Mouse (Mus musculus) limb, embryonic 11.5 days (tissue): ENCODE results near the gene Gpank1. TPM values are rescaled to one million over a fixed set of nuclear protein-coding genes. Genes with fewer than 3 reads are reported as not detected.

Source experiments
- ATAC-seq: fragments of 200-750 bp; cut with Nextera tagmentation; 2 replicates; pipeline ENCODE4 v1.8.0; 2017; ENCODE audit warnings: low read depth; ENCODE audit not compliant: insufficient number of reproducible peaks, low FRiP score, low TSS enrichment
- DNase-seq: peaks from one replicate; pipeline ENCODE4 v3.0.0-alpha.2; 2015; ENCODE audit warnings: low spot score
- H3K27ac ChIP-seq: fragments of 300-500 bp; sonication (generic); replicated peaks from 2 replicates; pipeline ENCODE4 v1.5.1; 2014; ENCODE audit warnings: low read depth, mild to moderate bottlenecking, low read length
- H3K27me3 ChIP-seq: fragments of 300-500 bp; sonication (generic); 2 replicates; pipeline ENCODE4 v1.6.1; 2014; ENCODE audit warnings: mild to moderate bottlenecking, low read length, mixed read lengths; ENCODE audit not compliant: control insufficient read depth, insufficient read depth
- H3K36me3 ChIP-seq: fragments of 300-500 bp; sonication (generic); 2 replicates; pipeline ENCODE4 v1.6.1; 2014; ENCODE audit warnings: mild to moderate bottlenecking, low read length, moderate library complexity, mixed read lengths; ENCODE audit not compliant: control insufficient read depth, insufficient read depth
- H3K4me1 ChIP-seq: fragments of 300-500 bp; sonication (generic); 2 replicates; pipeline ENCODE4 v1.6.1; 2014; ENCODE audit warnings: low read length, mixed read lengths; ENCODE audit not compliant: control insufficient read depth, insufficient read depth
- H3K4me2 ChIP-seq: fragments of 300-500 bp; sonication (generic); 2 replicates; pipeline ENCODE4 v1.6.1; 2014; ENCODE audit warnings: low read depth, mild to moderate bottlenecking, moderate library complexity; ENCODE audit not compliant: severe bottlenecking
- H3K4me3 ChIP-seq: fragments of 300-500 bp; sonication (generic); 2 replicates; pipeline ENCODE4 v1.5.1; 2014; ENCODE audit warnings: low read depth, low read length
- H3K9ac ChIP-seq: fragments of 300-500 bp; sonication (generic); 2 replicates; pipeline ENCODE4 v1.6.1; 2014; ENCODE audit warnings: mild to moderate bottlenecking, low read length
- H3K9me3 ChIP-seq: fragments of 300-500 bp; sonication (generic); 2 replicates; pipeline ENCODE4 v1.6.1; 2016; ENCODE audit warnings: low read length; ENCODE audit not compliant: control insufficient read depth
- WGBS: fragments of 180-500 bp; shearing (Covaris S2); extraction: QIAGEN DNeasy Blood & Tissue Kit; methylation state at CpG from one replicate; pipeline ENCODE4 v1.1.7; 2014; 5-methylcytosine and 5-hydroxymethylcytosine counted together
- polyA plus RNA-seq: library from polyadenylated mRNA; unstranded; fragments of >200 nt; fragmentation: Nextera tagmentation; extraction: Ambion mirVana; gene quantifications from 2 replicates; pipeline ENCODE4 v1.2.1, GENCODE M21; 2014

Gpank1 gene
- polyA plus RNA-seq, 1 experiment from 2014 or later = 29.1 TPM

DNA sequence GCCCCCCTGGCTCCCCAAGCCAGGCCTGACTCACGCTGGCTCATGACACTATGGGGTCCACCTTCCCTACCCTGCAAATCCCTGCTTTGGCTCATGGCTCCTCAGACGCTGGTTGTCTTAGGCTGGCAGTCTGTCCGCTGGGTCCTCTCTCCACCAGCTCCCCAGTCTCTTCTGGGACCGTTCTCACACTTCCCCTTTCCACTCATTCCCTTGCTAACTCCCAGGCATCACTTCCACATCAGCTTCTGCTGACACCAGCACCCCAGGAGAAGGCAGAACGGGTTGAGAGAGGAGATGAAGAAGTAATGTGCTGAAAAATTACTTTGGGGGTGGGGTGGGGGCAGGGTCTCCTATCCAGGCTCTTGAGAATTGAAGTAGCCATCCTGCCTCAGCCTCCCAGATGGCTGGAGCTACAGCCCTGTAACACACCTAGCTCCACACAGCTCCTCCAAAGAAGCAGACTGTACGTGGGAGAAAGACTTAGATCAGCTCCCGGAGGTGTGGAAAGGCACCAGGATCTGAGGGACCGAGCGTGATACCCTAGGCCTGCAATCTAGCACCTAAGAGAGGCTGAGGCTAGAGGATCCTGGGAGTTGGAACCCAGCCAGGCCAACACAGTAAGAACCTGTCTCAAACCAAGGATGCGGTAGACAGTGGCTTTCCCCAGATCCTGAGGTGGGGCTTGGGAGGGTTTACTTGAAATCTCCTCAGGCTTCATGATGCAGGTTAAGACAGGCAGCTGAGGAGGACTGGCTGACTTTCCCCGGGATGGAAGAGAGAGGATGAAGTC, 51.4 kb downstream of the Gpank1 start:
- H3K4me3 ChIP-seq = no peak overlapping the region
- H3K9ac ChIP-seq = no peak overlapping the region
- H3K27me3 ChIP-seq = no peaks in the 10 kb centered on the region
- H3K36me3 ChIP-seq = no peaks in the 10 kb centered on the region
- ATAC-seq (no peak), DNase-seq (no peak)
- H3K4me2 ChIP-seq = no peak overlapping the region
- H3K27ac ChIP-seq = no peak overlapping the region
- no peaks in the 10 kb centered on the region for H3K9me3 ChIP-seq
- H3K4me1 ChIP-seq = no peaks in the 10 kb centered on the region
- 71% methylated on average over 11 of the region's 11 CpGs for WGBS

GRCm38 (mm10) chr17:35173329-35173728, 52.1 kb downstream of the Gpank1 start:
- Histone ChIP-seq H3K27me3 (no peaks in the 10 kb centered on the region), H3K27ac (no peak overlapping the region; the same call in 1 of the 2 replicates), H3K4me1 (no peaks in the 10 kb centered on the region), H3K9me3 (no peaks in the 10 kb centered on the region), H3K4me2 (no peak overlapping the region), H3K4me3 (no peak overlapping the region), H3K36me3 (no peaks in the 10 kb centered on the region), H3K9ac (no peak overlapping the region)
- no peak for ATAC-seq
- 61% methylated on average over 3 of the region's 3 CpGs for WGBS
- DNase-seq = no peak

Other genes starting within 250 kb of the Gpank1 start
- gene Zbtb12, start 242.0 kb upstream of the Gpank1 start, polyA plus RNA-seq = 1.9 and 2.3 TPM in 2 replicates
- gene Gm20547, start 239.4 kb upstream of the Gpank1 start, polyA plus RNA-seq = not detected in 2 replicates
- gene C2, start 223.2 kb upstream of the Gpank1 start, polyA plus RNA-seq = 0.44 and 0.58 TPM in 2 replicates
- 77.8 and 78.9 TPM in 2 replicates for gene Ehmt2, start 223.0 kb upstream of the Gpank1 start, polyA plus RNA-seq
- gene Slc44a4, start 207.0 kb upstream of the Gpank1 start, polyA plus RNA-seq = 0.21 TPM in 1 of 2 replicates, not detected in the other
- 10.3 and 12.8 TPM in 2 replicates for gene Neu1, start 190.2 kb upstream of the Gpank1 start, polyA plus RNA-seq
- gene Hspa1b, start 162.2 kb upstream of the Gpank1 start, polyA plus RNA-seq = 0.43 and 0.44 TPM in 2 replicates
- 0.36 and 0.43 TPM in 2 replicates for gene Gm20481, start 151.5 kb upstream of the Gpank1 start, polyA plus RNA-seq
- 0.75 and 4.0 TPM in 2 replicates for gene Hspa1a, start 149.3 kb upstream of the Gpank1 start, polyA plus RNA-seq
- gene Hspa1l, start 148.8 kb upstream of the Gpank1 start, polyA plus RNA-seq = 1.5 and 1.6 TPM in 2 replicates
- 266 and 271 TPM in 2 replicates for gene Lsm2, start 139.6 kb upstream of the Gpank1 start, polyA plus RNA-seq
- 124 and 140 TPM in 2 replicates for gene Vars, start 120.5 kb upstream of the Gpank1 start, polyA plus RNA-seq
- gene Vwa7, start 104.9 kb upstream of the Gpank1 start, polyA plus RNA-seq = 0.07 and 0.16 TPM in 2 replicates
- gene Sapcd1, start 93.4 kb upstream of the Gpank1 start, polyA plus RNA-seq = 1.4 TPM in 2 replicates
- gene Msh5, start 74.7 kb upstream of the Gpank1 start, polyA plus RNA-seq = 3.5 and 3.7 TPM in 2 replicates
- 52.1 and 76.7 TPM in 2 replicates for gene Clic1, start 71.5 kb upstream of the Gpank1 start, polyA plus RNA-seq
- gene Ddah2, start 62.4 kb upstream of the Gpank1 start, polyA plus RNA-seq = 553 and 582 TPM in 2 replicates
- 0.16 TPM in 1 of 2 replicates, not detected in the other for gene Ly6g6c, start 56.1 kb upstream of the Gpank1 start, polyA plus RNA-seq
- 0.84 and 1.2 TPM in 2 replicates for gene Mpig6b, start 55.3 kb upstream of the Gpank1 start, polyA plus RNA-seq
- gene Ly6g6e, start 44.6 kb upstream of the Gpank1 start, polyA plus RNA-seq = 1.5 and 2.1 TPM in 2 replicates
- gene Ly6g6d, start 43.4 kb upstream of the Gpank1 start, polyA plus RNA-seq = 0.72 and 1.6 TPM in 2 replicates
- gene Ly6g6f, start 35.8 kb upstream of the Gpank1 start, polyA plus RNA-seq = 0.27 and 0.73 TPM in 2 replicates
- gene Abhd16a, start 32.2 kb upstream of the Gpank1 start, polyA plus RNA-seq = 43.1 and 46.9 TPM in 2 replicates
- not detected in 2 replicates for gene Ly6g5c, start 13.2 kb upstream of the Gpank1 start, polyA plus RNA-seq
- 0.44 and 0.75 TPM in 2 replicates for gene Ly6g5b, start 6.0 kb upstream of the Gpank1 start, polyA plus RNA-seq
- gene Csnk2b, start 598 bp downstream of the Gpank1 start, polyA plus RNA-seq = 277 and 290 TPM in 2 replicates
- gene D17H6S53E, start 4.9 kb downstream of the Gpank1 start, polyA plus RNA-seq = 8.6 and 8.9 TPM in 2 replicates
- 0.44 and 1.5 TPM in 2 replicates for gene Apom, start 10.6 kb downstream of the Gpank1 start, polyA plus RNA-seq
- 103 and 104 TPM in 2 replicates for gene Bag6, start 13.7 kb downstream of the Gpank1 start, polyA plus RNA-seq
- gene Prrc2a, start 43.4 kb downstream of the Gpank1 start, polyA plus RNA-seq = 215 and 234 TPM in 2 replicates
- gene Aif1, start 54.6 kb downstream of the Gpank1 start, polyA plus RNA-seq = 3.4 and 3.9 TPM in 2 replicates
- 4.0 and 4.7 TPM in 2 replicates for gene Lst1, start 67.0 kb downstream of the Gpank1 start, polyA plus RNA-seq
- 0.45 and 0.54 TPM in 2 replicates for gene Ltb, start 73.0 kb downstream of the Gpank1 start, polyA plus RNA-seq
- not detected in 2 replicates for gene Tnf, start 80.6 kb downstream of the Gpank1 start, polyA plus RNA-seq
- 0.11 and 0.27 TPM in 2 replicates for gene Lta, start 83.9 kb downstream of the Gpank1 start, polyA plus RNA-seq
- gene Gm16181, start 99.4 kb downstream of the Gpank1 start, polyA plus RNA-seq = not detected in 2 replicates
- 3.9 and 5.9 TPM in 2 replicates for gene Atp6v1g2, start 112.2 kb downstream of the Gpank1 start, polyA plus RNA-seq
- 4.0 and 4.6 TPM in 2 replicates for gene Nfkbil1, start 114.3 kb downstream of the Gpank1 start, polyA plus RNA-seq
- gene Ddx39b, start 120.3 kb downstream of the Gpank1 start, polyA plus RNA-seq = 739 and 748 TPM in 2 replicates
- 15.7 and 16.3 TPM in 2 replicates for gene H2-D1, start 141.3 kb downstream of the Gpank1 start, polyA plus RNA-seq
- gene H2-Q1, start 198.9 kb downstream of the Gpank1 start, polyA plus RNA-seq = not detected in 2 replicates
- 0.16 and 0.31 TPM in 2 replicates for gene H2-Q2, start 220.8 kb downstream of the Gpank1 start, polyA plus RNA-seq